Mouse (Mus musculus) gastrocnemius, postnatal 36 days (tissue): ENCODE results near the gene Msmo1. TPM values are rescaled to one million over a fixed set of nuclear protein-coding genes. Genes with fewer than 3 reads are reported as not detected.

Source experiments
- DNase-seq, 2 experiments: peaks; one replicate each; pipeline ENCODE4 v3.0.0; 2022
- intact Hi-C: fragments of 180-260 bp; cut with DNase I; formaldehyde crosslinking; loops from one replicate; pipeline ENCODE4 v1.15.1; 2025
- long read RNA-seq, 2 experiments: library from polyadenylated mRNA; stranded (forward); transcript quantifications; one replicate each; pipeline ENCODE4 v2.0.0; 2021
- total RNA-seq, 2 experiments: library from RNA; stranded (reverse); gene quantifications; 2 replicates each; pipeline ENCODE4 v1.2.3; 2021

Msmo1 gene
- 1 to 10 TPM; 2.2 to 2.9 TPM for total RNA-seq
- long read RNA-seq, experiment 1, transcript Msmo1-201 (6 exons, 2,044 nt) = major isoform, 5 of 5 reads
- long read RNA-seq, experiment 1, partial matches to known transcripts = 0 of 5 reads
- long read RNA-seq, experiment 1, other reads (novel, unspliced or antisense) = 0 of 5 reads
- long read RNA-seq, experiment 2, partial matches to known transcripts = 0 of 4 reads
- long read RNA-seq, experiment 2, other reads (novel, unspliced or antisense) = 1 of 4 reads

- DNase-seq = peak; percentile 87 to 96
- intact Hi-C loops = loop anchor here (10.0 kb wide), 1 partner anchor 211 kb away; the partner anchor contains the start of gene Tmem192
Measured at GRCm38 (mm10) chr8:64733271-64733943, at the start of gene Msmo1. Msmo1 (minus strand) TSS chr8:64733792.

- no peak for DNase-seq
- intact Hi-C loops = no loop called here
Measured at GRCm38 (mm10) chr8:64781947-64782346, 48.4 kb upstream of the Msmo1 start.

GRCm38 (mm10) chr8:64777925-64778324 is 44.3 kb upstream of the Msmo1 start:
- no peak for DNase-seq
- intact Hi-C loops = no loop called here

GRCm38 (mm10) chr8:64774136-64774535 is 40.5 kb upstream of the Msmo1 start:
- intact Hi-C loops = no loop called here
- no peak for DNase-seq

- DNase-seq = no peak
- intact Hi-C loops = no loop called here
Measured at GRCm38 (mm10) chr8:64770814-64771213, 37.2 kb upstream of the Msmo1 start.

- no peak for DNase-seq
Measured at GRCm38 (mm10) chr8:64769586-64769985, 36.0 kb upstream of the Msmo1 start.

GRCm38 (mm10) chr8:64768645-64769044 is 35.1 kb upstream of the Msmo1 start:
- no peak for DNase-seq
- intact Hi-C loops = no loop called here

More at GRCm38 (mm10) chr8:64769586-64769985, 36.0 kb upstream of the Msmo1 start:
- intact Hi-C loops = no loop called here

GRCm38 (mm10) chr8:64767047-64767446 is 33.5 kb upstream of the Msmo1 start:
- DNase-seq = no peak

GRCm38 (mm10) chr8:64764075-64764474 is 30.5 kb upstream of the Msmo1 start:
- no peak for DNase-seq
- intact Hi-C loops = no loop called here

More at GRCm38 (mm10) chr8:64767047-64767446, 33.5 kb upstream of the Msmo1 start:
- intact Hi-C loops = no loop called here

GRCm38 (mm10) chr8:64762751-64763150 is 29.2 kb upstream of the Msmo1 start:
- intact Hi-C loops = no loop called here
- DNase-seq = no peak

GRCm38 (mm10) chr8:64761430-64761829 is 27.8 kb upstream of the Msmo1 start:
- intact Hi-C loops = no loop called here
- DNase-seq = no peak

- no peak for DNase-seq
- intact Hi-C loops = no loop called here
Measured at GRCm38 (mm10) chr8:64757956-64758355, 24.4 kb upstream of the Msmo1 start.

GRCm38 (mm10) chr8:64746215-64747058 is 12.8 kb upstream of the Msmo1 start:
- no peak for DNase-seq
- intact Hi-C loops = no loop called here

GRCm38 (mm10) chr8:64740547-64741211 is 7.1 kb upstream of the Msmo1 start:
- no peak for DNase-seq
- intact Hi-C loops = no loop called here

GRCm38 (mm10) chr8:64738916-64739315 is 5.3 kb upstream of the Msmo1 start:
- DNase-seq = no peak
- intact Hi-C loops = loop anchor here (10.0 kb wide), 1 partner anchor 206 kb away; the partner anchor contains the start of gene Tmem192

GRCm38 (mm10) chr8:64736767-64737323 is 3.3 kb upstream of the Msmo1 start:
- intact Hi-C loops = loop anchor here (10.0 kb wide), 1 partner anchor 208 kb away; the partner anchor contains the start of gene Tmem192
- no peak for DNase-seq

- no peak for DNase-seq
- intact Hi-C loops = loop anchor here (10.0 kb wide), 1 partner anchor 210 kb away; the partner anchor contains the start of gene Tmem192
Measured at GRCm38 (mm10) chr8:64735161-64735560, 1.6 kb upstream of the Msmo1 start.

- intact Hi-C loops = loop anchor here (10.0 kb wide), 1 partner anchor 212 kb away; the partner anchor contains the start of gene Tmem192
Measured at GRCm38 (mm10) chr8:64732596-64732995, 996 bp downstream of the Msmo1 start.

GRCm38 (mm10) chr8:64728156-64728555 is 5.4 kb downstream of the Msmo1 start:
- intact Hi-C loops = no loop called here
- no peak for DNase-seq

More at GRCm38 (mm10) chr8:64732596-64732995, 996 bp downstream of the Msmo1 start:
- DNase-seq = no peak

GRCm38 (mm10) chr8:64726190-64726695 is 7.3 kb downstream of the Msmo1 start:
- DNase-seq = no peak
- intact Hi-C loops = no loop called here
